Mouse (Mus musculus): ENCODE results near the gene Arhgap10. TPM values are rescaled to one million over a fixed set of nuclear protein-coding genes. Genes with fewer than 3 reads are reported as not detected.
"Not testable (repeated sequence)": the region's sequence is repeated elsewhere in the genome, so short reads cannot be mapped to it uniquely, and the experiment has no call there.

Arhgap10 gene
- polyA plus RNA-seq, 1 experiment from 2014 or later: 5.7 TPM

GRCm38 (mm10) chr8:77330304-77330703 lies 187.4 kb downstream of the Arhgap10 start:
- Histone ChIP-seq H3K36me3 (no peaks in the 10 kb centered on the region), H3K4me3 (replicated peaks) (no peak overlapping the region), H3K27ac (replicated peaks) (no peak overlapping the region), H3K9me3 (replicated peaks) (no peaks in the 10 kb centered on the region), H3K4me1 (0 out of 2 replicates have a peak, but pooled peaks cover 7% of the 10 kb centered on the region), H3K27me3 (replicated peaks) (no peaks in the 10 kb centered on the region), H3K4me2 (no peak overlapping the region), H3K9ac (replicated peaks) (no peak overlapping the region)
- ATAC-seq (ENCODE audit: low FRiP score): no peak
- 60% methylated on average over 9 of the region's 9 CpGs for WGBS

GRCm38 (mm10) chr8:77329783-77330182 lies 188.0 kb downstream of the Arhgap10 start:
- ATAC-seq (ENCODE audit: low FRiP score): no peak
- no peaks in the 10 kb centered on the region for H3K36me3 ChIP-seq

GRCm38 (mm10) chr8:77328473-77328872 lies 189.3 kb downstream of the Arhgap10 start:
- Histone ChIP-seq H3K9ac (replicated peaks) (no peak overlapping the region), H3K4me2 (no peak overlapping the region), H3K4me3 (replicated peaks) (no peak overlapping the region), H3K9me3 (replicated peaks) (no peaks in the 10 kb centered on the region), H3K27ac (replicated peaks) (no peak overlapping the region), H3K27me3 (replicated peaks) (no peaks in the 10 kb centered on the region), H3K4me1 (0 out of 2 replicates have a peak, but pooled peaks cover 7% of the 10 kb centered on the region), H3K36me3 (no peaks in the 10 kb centered on the region)
- ATAC-seq (ENCODE audit: low FRiP score): no peak
- 94% methylated on average over 8 of the region's 8 CpGs for WGBS

More at GRCm38 (mm10) chr8:77329783-77330182, 188.0 kb downstream of the Arhgap10 start:
- Histone ChIP-seq H3K4me2 (no peak overlapping the region), H3K4me3 (replicated peaks) (no peak overlapping the region), H3K9ac (replicated peaks) (no peak overlapping the region), H3K27me3 (replicated peaks) (no peaks in the 10 kb centered on the region), H3K9me3 (replicated peaks) (no peaks in the 10 kb centered on the region), H3K4me1 (0 out of 2 replicates have a peak, but pooled peaks cover 7% of the 10 kb centered on the region), H3K27ac (replicated peaks) (no peak overlapping the region)
- WGBS: 70% methylated on average over 4 of the region's 4 CpGs

- Histone ChIP-seq H3K9ac (replicated peaks) (no peak overlapping the region), H3K36me3 (no peaks in the 10 kb centered on the region), H3K27ac (replicated peaks) (no peak overlapping the region), H3K4me2 (no peak overlapping the region), H3K4me3 (replicated peaks) (no peak overlapping the region), H3K4me1 (0 out of 2 replicates have a peak, but pooled peaks cover 7% of the 10 kb centered on the region), H3K9me3 (replicated peaks) (no peaks in the 10 kb centered on the region), H3K27me3 (replicated peaks) (no peaks in the 10 kb centered on the region)
- no peak for ATAC-seq (ENCODE audit: low FRiP score)
- WGBS: 87% methylated on average over 4 of the region's 4 CpGs
These were observed 190.4 kb downstream of the Arhgap10 start for GRCm38 (mm10) chr8:77327326-77327725.

- not testable (repeated sequence) for H3K27ac ChIP-seq (replicated peaks); ATAC-seq (ENCODE audit: low FRiP score); H3K27me3 ChIP-seq (replicated peaks); H3K4me3 ChIP-seq (replicated peaks); H3K4me1 ChIP-seq; H3K4me2 ChIP-seq; H3K9me3 ChIP-seq (replicated peaks); H3K9ac ChIP-seq (replicated peaks); H3K36me3 ChIP-seq
- WGBS: 95% methylated on average over 6 of the region's 7 CpGs
These were observed 195.0 kb downstream of the Arhgap10 start for GRCm38 (mm10) chr8:77322727-77323126.

- H3K4me2 ChIP-seq: no peak overlapping the region
- no peaks in the 10 kb centered on the region for H3K9me3 ChIP-seq (replicated peaks)
- no peak for ATAC-seq (ENCODE audit: low FRiP score)
- H3K4me3 ChIP-seq (replicated peaks): no peak overlapping the region
- H3K27ac ChIP-seq (replicated peaks): no peak overlapping the region
- no peak overlapping the region for H3K9ac ChIP-seq (replicated peaks)
- H3K4me1 ChIP-seq: no peaks in the 10 kb centered on the region
- 97% methylated on average over 4 of the region's 4 CpGs for WGBS
- no peaks in the 10 kb centered on the region for H3K36me3 ChIP-seq
- H3K27me3 ChIP-seq (replicated peaks): no peaks in the 10 kb centered on the region
These were observed 195.9 kb downstream of the Arhgap10 start for GRCm38 (mm10) chr8:77321901-77322300.

- no peak overlapping the region for H3K27ac ChIP-seq (replicated peaks)
- H3K9me3 ChIP-seq (replicated peaks): no peaks in the 10 kb centered on the region
- WGBS: 81% methylated on average over 9 of the region's 9 CpGs
- H3K4me2 ChIP-seq: no peak overlapping the region
- H3K4me1 ChIP-seq: no peaks in the 10 kb centered on the region
- no peaks in the 10 kb centered on the region for H3K36me3 ChIP-seq
- no peak for ATAC-seq (ENCODE audit: low FRiP score)
- H3K9ac ChIP-seq (replicated peaks): no peak overlapping the region
- no peak overlapping the region for H3K4me3 ChIP-seq (replicated peaks)
- no peaks in the 10 kb centered on the region for H3K27me3 ChIP-seq (replicated peaks)
These were observed 199.2 kb downstream of the Arhgap10 start for GRCm38 (mm10) chr8:77318590-77318989.

GRCm38 (mm10) chr8:77317771-77318170 lies 200.0 kb downstream of the Arhgap10 start:
- no peak for ATAC-seq (ENCODE audit: low FRiP score)
- no peak overlapping the region for H3K27ac ChIP-seq (replicated peaks)
- H3K9ac ChIP-seq (replicated peaks): no peak overlapping the region
- H3K4me2 ChIP-seq: no peak overlapping the region
- H3K4me1 ChIP-seq: 0 out of 2 replicates have a peak, but pooled peaks cover 2% of the 10 kb centered on the region
- 91% methylated on average over 2 of the region's 2 CpGs for WGBS
- no peaks in the 10 kb centered on the region for H3K27me3 ChIP-seq (replicated peaks)
- H3K36me3 ChIP-seq: no peaks in the 10 kb centered on the region
- H3K9me3 ChIP-seq (replicated peaks): no peaks in the 10 kb centered on the region
- no peak overlapping the region for H3K4me3 ChIP-seq (replicated peaks)

- Histone ChIP-seq H3K27ac (replicated peaks) (no peak overlapping the region), H3K27me3 (replicated peaks) (no peaks in the 10 kb centered on the region), H3K4me3 (replicated peaks) (no peak overlapping the region), H3K36me3 (no peaks in the 10 kb centered on the region), H3K4me1 (0 out of 2 replicates have a peak, but pooled peaks cover 2% of the 10 kb centered on the region), H3K9ac (replicated peaks) (no peak overlapping the region), H3K9me3 (replicated peaks) (no peaks in the 10 kb centered on the region), H3K4me2 (no peak overlapping the region)
- 71% methylated on average over 3 of the region's 3 CpGs for WGBS
- peak; percentile 53; the same call in 1 of the 2 replicates for ATAC-seq (ENCODE audit: low FRiP score)
These were observed 204.8 kb downstream of the Arhgap10 start for GRCm38 (mm10) chr8:77313003-77313402.

GRCm38 (mm10) chr8:77311762-77312161 lies 206.0 kb downstream of the Arhgap10 start:
- Histone ChIP-seq H3K27me3 (replicated peaks) (no peaks in the 10 kb centered on the region), H3K4me3 (replicated peaks) (no peak overlapping the region), H3K9me3 (replicated peaks) (no peaks in the 10 kb centered on the region), H3K9ac (replicated peaks) (no peak overlapping the region), H3K4me2 (no peak overlapping the region), H3K36me3 (no peaks in the 10 kb centered on the region), H3K27ac (replicated peaks) (no peak overlapping the region), H3K4me1 (0 out of 2 replicates have a peak, but pooled peaks cover 2% of the 10 kb centered on the region)
- ATAC-seq (ENCODE audit: low FRiP score): no peak
- WGBS: 82% methylated on average over 6 of the region's 6 CpGs

GRCm38 (mm10) chr8:77310541-77310940 lies 207.2 kb downstream of the Arhgap10 start:
- Histone ChIP-seq H3K27me3 (replicated peaks) (no peaks in the 10 kb centered on the region), H3K9ac (replicated peaks) (no peak overlapping the region), H3K27ac (replicated peaks) (no peak overlapping the region), H3K36me3 (no peaks in the 10 kb centered on the region), H3K4me2 (no peak overlapping the region), H3K4me1 (0 out of 2 replicates have a peak, but pooled peaks cover 2% of the 10 kb centered on the region), H3K4me3 (replicated peaks) (no peak overlapping the region), H3K9me3 (replicated peaks) (no peaks in the 10 kb centered on the region)
- 93% methylated on average over 10 of the region's 10 CpGs for WGBS
- no peak for ATAC-seq (ENCODE audit: low FRiP score)

- no peak overlapping the region for H3K4me2 ChIP-seq
- no peaks in the 10 kb centered on the region for H3K9me3 ChIP-seq (replicated peaks)
- 0 out of 2 replicates have a peak, but pooled peaks cover 2% of the 10 kb centered on the region for H3K4me1 ChIP-seq
- H3K27me3 ChIP-seq (replicated peaks): no peaks in the 10 kb centered on the region
- H3K36me3 ChIP-seq: no peaks in the 10 kb centered on the region
- H3K9ac ChIP-seq (replicated peaks): no peak overlapping the region
- 84% methylated on average over 8 of the region's 8 CpGs for WGBS
- ATAC-seq (ENCODE audit: low FRiP score): no peak
- H3K4me3 ChIP-seq (replicated peaks): no peak overlapping the region
- no peak overlapping the region for H3K27ac ChIP-seq (replicated peaks)
These were observed 207.7 kb downstream of the Arhgap10 start for GRCm38 (mm10) chr8:77310026-77310425.

Measured in neural tube, embryonic 15.5 days (tissue).